Mouse (Mus musculus) kidney, postnatal 25 days (tissue): ENCODE measurements at regions not wholly inside any gene's neighbourhood (a gene's known extent, or its start where the extent isn't known, plus 50 kb on each side); places are given as distances from the start of the nearest gene placed in this dataset.

Experiments
- DNase-seq, 2 experiments: peaks; one replicate each; pipeline ENCODE4 v3.0.0; 2021; ENCODE audit warnings: mixed read lengths in 2 of 2

GRCm38 (mm10) chr15:84616880-84617279, 52.5 kb upstream of the Prr5 start:
- peak; percentile 78 to 83 for DNase-seq

DNA sequence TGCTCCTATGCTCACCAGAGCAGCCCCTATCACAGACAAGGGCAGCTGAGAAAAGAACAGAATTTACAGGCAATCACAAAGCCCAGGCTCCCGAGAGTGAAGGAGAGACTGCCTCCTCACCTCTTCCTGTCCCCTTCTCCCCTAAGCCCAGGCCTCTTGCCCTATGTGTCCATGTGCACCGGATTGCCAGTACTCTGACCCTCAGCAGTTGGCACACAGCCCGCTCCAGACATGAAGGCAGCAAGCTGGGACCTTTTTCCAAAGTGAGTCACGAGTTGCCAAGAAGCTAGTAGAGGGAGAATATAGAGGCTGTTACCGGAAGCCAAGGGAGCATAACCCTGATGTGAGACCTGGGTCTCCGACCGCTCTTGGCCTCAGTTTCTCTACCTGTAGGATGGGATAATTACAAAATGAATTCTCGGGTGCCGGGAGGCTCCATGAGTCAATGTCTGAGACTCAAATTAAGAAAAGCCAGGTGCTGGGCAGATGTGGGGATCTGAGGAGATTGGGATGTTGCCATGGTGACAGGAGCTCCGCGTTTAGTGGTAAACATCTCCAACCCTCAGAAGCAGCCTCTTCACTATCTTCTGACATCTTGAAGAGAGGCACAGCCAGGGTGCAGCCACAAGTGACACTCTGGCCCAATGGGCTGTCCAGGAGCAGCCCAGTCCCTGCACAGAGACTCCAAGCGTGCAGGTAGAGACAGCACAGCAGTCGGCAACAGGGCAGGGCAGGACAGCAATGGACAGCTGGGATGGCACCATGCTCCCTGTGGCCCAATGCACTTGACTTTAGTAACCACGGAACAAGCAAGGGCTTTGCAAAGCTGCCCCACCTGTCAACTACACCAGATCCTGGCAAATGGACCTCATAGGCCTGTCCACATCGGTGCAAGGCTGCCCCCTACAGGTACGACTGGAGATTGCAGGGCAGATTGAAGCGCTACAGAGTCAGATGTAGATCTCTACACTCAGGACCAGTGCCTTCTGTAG, 55.6 kb upstream of the Prr5 start:
- peak; percentile 88 to 93 for DNase-seq

- no peak for DNase-seq
These were observed 55.3 kb upstream of the Rtl6 start for GRCm38 (mm10) chr15:84612961-84613360.

- DNase-seq = no peak
These were observed 52.3 kb upstream of the Rtl6 start for GRCm38 (mm10) chr15:84609825-84610442.

GRCm38 (mm10) chr15:84609063-84609462, 51.4 kb upstream of the Rtl6 start:
- no peak for DNase-seq
